Mouse (Mus musculus): ENCODE results near the gene Itgb5. TPM values are rescaled to one million over a fixed set of nuclear protein-coding genes. Genes with fewer than 3 reads are reported as not detected.

Gene Itgb5
- polyA plus RNA-seq, 1 experiment = 43.0 TPM

GRCm38 (mm10) chr16:33931682-33932081 is 102.2 kb downstream of the Itgb5 start:
- no peak overlapping the region for H3K27ac ChIP-seq (ENCODE audit: insufficient read depth, low read length)
- TF ChIP-seq CTCF (IDR thresholded peaks at IDR 0.05; ENCODE audit: extremely low read depth, insufficient read depth, low read length) = no peak
- no peaks in the 10 kb centered on the region for H3K4me1 ChIP-seq (ENCODE audit: control insufficient read depth, insufficient read depth, low read length)
- H3K4me3 ChIP-seq (ENCODE audit: insufficient read depth, low read length) = no peak overlapping the region

GRCm38 (mm10) chr16:33932126-33932525 is 102.7 kb downstream of the Itgb5 start:
- TF ChIP-seq POLR2A (IDR thresholded peaks at IDR 0.05; ENCODE audit: extremely low read depth, insufficient read depth, low read length) (no peak), CTCF (IDR thresholded peaks at IDR 0.05; ENCODE audit: extremely low read depth, insufficient read depth, low read length) (no peak)

GRCm38 (mm10) chr16:33933411-33933810 is 103.9 kb downstream of the Itgb5 start:
- Histone ChIP-seq H3K4me1 (ENCODE audit: control insufficient read depth, insufficient read depth, low read length) (peaks cover 5% of the 10 kb centered on the region), H3K4me3 (ENCODE audit: insufficient read depth, low read length) (no peak overlapping the region), H3K27ac (ENCODE audit: insufficient read depth, low read length) (no peak overlapping the region)
- TF ChIP-seq CTCF (IDR thresholded peaks at IDR 0.05; ENCODE audit: extremely low read depth, insufficient read depth, low read length) = no peak
- TF ChIP-seq POLR2A (IDR thresholded peaks at IDR 0.05; ENCODE audit: extremely low read depth, insufficient read depth, low read length) = no peak

More at GRCm38 (mm10) chr16:33932126-33932525, 102.7 kb downstream of the Itgb5 start:
- Histone ChIP-seq H3K4me1 (ENCODE audit: control insufficient read depth, insufficient read depth, low read length) (no peaks in the 10 kb centered on the region), H3K4me3 (ENCODE audit: insufficient read depth, low read length) (no peak overlapping the region), H3K27ac (ENCODE audit: insufficient read depth, low read length) (no peak overlapping the region)

GRCm38 (mm10) chr16:33934701-33935406 is 105.4 kb downstream of the Itgb5 start:
- Histone ChIP-seq H3K27ac (ENCODE audit: insufficient read depth, low read length) (no peak overlapping the region), H3K4me3 (ENCODE audit: insufficient read depth, low read length) (no peak overlapping the region), H3K4me1 (ENCODE audit: control insufficient read depth, insufficient read depth, low read length) (peaks cover 5% of the 10 kb centered on the region)
- TF ChIP-seq CTCF (IDR thresholded peaks at IDR 0.05; ENCODE audit: extremely low read depth, insufficient read depth, low read length) (no peak), POLR2A (IDR thresholded peaks at IDR 0.05; ENCODE audit: extremely low read depth, insufficient read depth, low read length) (no peak)

- no peak for TF ChIP-seq CTCF (IDR thresholded peaks at IDR 0.05; ENCODE audit: extremely low read depth, insufficient read depth, low read length)
- no peak for TF ChIP-seq POLR2A (IDR thresholded peaks at IDR 0.05; ENCODE audit: extremely low read depth, insufficient read depth, low read length)
- Histone ChIP-seq H3K4me1 (ENCODE audit: control insufficient read depth, insufficient read depth, low read length) (peaks cover 5% of the 10 kb centered on the region), H3K27ac (ENCODE audit: insufficient read depth, low read length) (no peak overlapping the region), H3K4me3 (ENCODE audit: insufficient read depth, low read length) (no peak overlapping the region)
Measured at GRCm38 (mm10) chr16:33935407-33935785, 105.9 kb downstream of the Itgb5 start.

GRCm38 (mm10) chr16:33936885-33937284 is 107.4 kb downstream of the Itgb5 start:
- Histone ChIP-seq H3K4me3 (ENCODE audit: insufficient read depth, low read length) (no peak overlapping the region), H3K4me1 (ENCODE audit: control insufficient read depth, insufficient read depth, low read length) (peaks cover 8% of the 10 kb centered on the region), H3K27ac (ENCODE audit: insufficient read depth, low read length) (no peak overlapping the region)
- TF ChIP-seq POLR2A (IDR thresholded peaks at IDR 0.05; ENCODE audit: extremely low read depth, insufficient read depth, low read length) (no peak), CTCF (IDR thresholded peaks at IDR 0.05; ENCODE audit: extremely low read depth, insufficient read depth, low read length) (no peak)

GRCm38 (mm10) chr16:33937567-33937966 is 108.1 kb downstream of the Itgb5 start:
- TF ChIP-seq CTCF (IDR thresholded peaks at IDR 0.05; ENCODE audit: extremely low read depth, insufficient read depth, low read length) = no peak
- no peak for TF ChIP-seq POLR2A (IDR thresholded peaks at IDR 0.05; ENCODE audit: extremely low read depth, insufficient read depth, low read length)
- Histone ChIP-seq H3K4me1 (ENCODE audit: control insufficient read depth, insufficient read depth, low read length) (peaks cover 8% of the 10 kb centered on the region), H3K4me3 (ENCODE audit: insufficient read depth, low read length) (no peak overlapping the region), H3K27ac (ENCODE audit: insufficient read depth, low read length) (no peak overlapping the region)

- Histone ChIP-seq H3K27ac (ENCODE audit: insufficient read depth, low read length) (no peak overlapping the region), H3K4me1 (ENCODE audit: control insufficient read depth, insufficient read depth, low read length) (peaks cover 8% of the 10 kb centered on the region), H3K4me3 (ENCODE audit: insufficient read depth, low read length) (no peak overlapping the region)
- TF ChIP-seq POLR2A (IDR thresholded peaks at IDR 0.05; ENCODE audit: extremely low read depth, insufficient read depth, low read length) (no peak), CTCF (IDR thresholded peaks at IDR 0.05; ENCODE audit: extremely low read depth, insufficient read depth, low read length) (no peak)
Measured at GRCm38 (mm10) chr16:33938311-33939132, 109.1 kb downstream of the Itgb5 start.

GRCm38 (mm10) chr16:33939133-33939531 is 109.7 kb downstream of the Itgb5 start:
- peaks cover 8% of the 10 kb centered on the region for H3K4me1 ChIP-seq (ENCODE audit: control insufficient read depth, insufficient read depth, low read length)
- H3K4me3 ChIP-seq (ENCODE audit: insufficient read depth, low read length) = no peak overlapping the region
- TF ChIP-seq POLR2A (IDR thresholded peaks at IDR 0.05; ENCODE audit: extremely low read depth, insufficient read depth, low read length) (no peak), CTCF (IDR thresholded peaks at IDR 0.05; ENCODE audit: extremely low read depth, insufficient read depth, low read length) (no peak)
- H3K27ac ChIP-seq (ENCODE audit: insufficient read depth, low read length) = no peak overlapping the region

GRCm38 (mm10) chr16:33939636-33940035 is 110.2 kb downstream of the Itgb5 start:
- no peak overlapping the region for H3K27ac ChIP-seq (ENCODE audit: insufficient read depth, low read length)
- no peak overlapping the region for H3K4me3 ChIP-seq (ENCODE audit: insufficient read depth, low read length)
- TF ChIP-seq POLR2A (IDR thresholded peaks at IDR 0.05; ENCODE audit: extremely low read depth, insufficient read depth, low read length) (no peak), CTCF (IDR thresholded peaks at IDR 0.05; ENCODE audit: extremely low read depth, insufficient read depth, low read length) (no peak)
- peaks cover 8% of the 10 kb centered on the region for H3K4me1 ChIP-seq (ENCODE audit: control insufficient read depth, insufficient read depth, low read length)
